Mouse (Mus musculus): ENCODE results near the gene Rnf144b.

The Rnf144b gene

DNA sequence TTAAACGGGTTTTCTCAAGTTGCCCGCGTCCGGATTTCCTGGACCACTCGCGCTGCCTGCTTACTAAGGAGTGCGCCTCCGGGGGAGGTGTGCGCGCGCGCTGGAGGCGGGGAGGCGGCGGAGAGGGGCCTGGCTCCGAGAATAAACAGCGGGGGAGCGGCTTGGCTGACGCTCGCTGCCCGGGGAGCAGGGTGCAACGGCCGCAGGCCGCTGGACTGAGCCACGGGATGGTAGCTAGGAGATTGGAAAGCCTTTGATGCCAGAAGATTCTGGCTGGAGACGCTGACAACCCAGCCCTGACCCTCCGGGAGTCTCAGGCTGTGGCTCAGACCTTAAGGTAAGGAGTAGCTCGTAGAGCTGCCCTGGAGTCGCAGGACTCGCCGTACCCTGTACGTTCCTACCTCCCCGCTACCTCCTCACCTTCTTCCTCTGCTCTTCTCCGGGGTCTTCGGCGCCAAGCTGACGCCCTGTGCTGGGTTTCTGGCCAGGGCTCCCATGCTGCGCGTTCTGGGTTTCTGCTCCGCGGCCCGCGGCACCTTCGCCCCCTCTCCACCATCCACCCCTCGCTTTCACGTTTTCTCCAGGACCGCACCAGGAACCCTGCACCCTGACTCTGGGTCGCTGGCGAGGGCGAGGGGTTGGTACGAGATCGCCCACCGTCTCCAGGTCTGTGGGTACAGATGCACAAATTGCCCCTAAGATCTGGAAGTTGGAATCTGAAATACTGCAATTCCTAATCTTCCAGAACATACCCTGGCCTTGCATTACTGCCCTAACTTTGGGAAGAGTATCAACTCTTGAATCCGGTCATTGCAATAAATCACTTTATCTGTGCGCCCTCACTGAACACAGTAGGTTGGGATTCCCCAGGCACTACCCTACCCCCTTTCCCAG lies at the start of gene Rnf144b:
Gene Rnf144b (plus strand): TSS at position 120 of the 894 bp plus-strand sequence.
- DNase-seq, result peak; percentile 75

DNA sequence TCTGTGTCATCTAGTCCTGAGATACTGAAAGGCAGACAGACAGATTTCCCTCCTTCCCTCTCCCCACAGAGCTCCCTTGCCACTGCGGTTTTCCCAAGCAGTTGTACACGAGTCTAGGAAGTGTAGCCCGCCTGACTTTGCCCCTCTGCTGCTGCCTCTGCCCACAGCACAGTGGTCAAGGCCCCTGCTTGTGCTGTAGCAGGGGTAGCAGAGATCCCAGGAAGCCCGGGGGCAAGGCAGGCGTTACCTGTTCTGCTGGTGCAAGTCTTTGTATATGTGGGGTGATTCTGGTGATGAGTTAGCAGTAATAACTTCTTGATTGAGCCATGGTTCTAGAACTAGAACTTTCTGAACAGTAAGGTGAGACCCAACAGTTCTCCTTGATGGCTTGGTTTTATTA lies 46.3 kb upstream of the Rnf144b start:
- DNase-seq, result no peak

DNA sequence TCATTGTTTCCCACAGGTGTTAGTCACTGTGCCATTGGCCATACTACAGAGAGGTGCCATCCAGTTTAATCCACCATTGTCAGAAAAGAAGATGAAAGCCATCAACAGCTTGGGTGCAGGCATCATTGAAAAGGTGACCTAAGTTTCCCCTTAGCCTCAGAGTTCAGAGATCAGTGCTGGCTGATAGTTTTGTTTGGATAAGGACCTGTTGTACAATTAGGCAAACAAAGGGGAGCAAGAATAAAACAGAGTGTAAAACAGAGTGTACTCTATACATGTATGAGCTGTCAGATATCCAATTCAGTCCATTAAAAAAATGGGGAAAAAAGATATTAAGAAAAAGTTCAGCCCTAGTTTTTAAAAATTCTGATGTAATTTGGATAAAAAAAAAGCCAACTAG lies 45.1 kb upstream of the Rnf144b start:
- DNase-seq, result no peak

DNA sequence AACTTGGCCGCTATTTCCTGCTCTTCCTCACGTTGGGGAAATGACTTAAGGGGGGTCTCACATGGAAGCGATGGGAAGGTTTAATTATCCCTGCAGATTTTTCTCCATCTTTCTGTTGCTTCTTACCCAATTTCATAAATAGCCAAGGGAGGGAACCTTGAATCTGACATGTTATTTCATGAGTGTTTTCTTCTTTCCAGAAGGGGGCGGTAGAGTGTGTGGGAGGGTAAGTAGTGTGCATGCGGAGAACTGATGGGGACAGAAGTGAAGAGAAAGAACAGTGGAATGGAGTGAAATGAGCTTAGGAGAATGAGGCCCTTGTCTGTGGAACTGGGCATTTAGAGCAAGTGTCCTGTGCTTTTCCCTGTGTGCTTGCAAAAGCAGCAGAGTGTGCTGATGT lies 43.7 kb upstream of the Rnf144b start:
- DNase-seq, result peak; percentile 40

DNA sequence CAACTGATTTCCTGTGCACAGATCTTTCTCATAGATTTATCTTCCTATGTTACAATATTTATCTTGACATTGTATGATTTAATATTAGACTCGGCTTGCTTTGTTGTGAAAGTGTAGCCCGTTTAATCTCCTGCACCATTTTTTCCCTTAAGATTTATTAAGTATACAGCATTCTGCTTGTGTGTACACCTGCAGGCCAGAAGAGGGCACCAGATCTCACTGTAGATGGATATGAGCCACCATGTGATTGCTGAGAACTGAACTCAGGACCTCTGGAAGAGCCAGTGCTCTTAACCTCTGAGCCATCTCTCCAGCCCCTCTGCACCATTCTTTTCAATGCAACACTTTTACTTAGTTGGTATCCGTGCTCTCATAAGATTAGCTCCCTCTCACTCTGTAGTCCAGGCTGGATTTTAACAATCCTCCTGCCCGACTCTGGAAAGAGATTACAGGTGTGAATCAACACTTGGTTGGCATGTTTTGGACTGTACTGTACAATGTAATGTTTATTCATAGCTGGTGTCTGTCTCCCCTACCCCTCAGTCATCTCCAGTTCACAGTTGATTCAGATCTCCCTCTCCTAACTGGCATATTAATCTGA lies 41.5 kb upstream of the Rnf144b start:
- DNase-seq, result no peak

DNA sequence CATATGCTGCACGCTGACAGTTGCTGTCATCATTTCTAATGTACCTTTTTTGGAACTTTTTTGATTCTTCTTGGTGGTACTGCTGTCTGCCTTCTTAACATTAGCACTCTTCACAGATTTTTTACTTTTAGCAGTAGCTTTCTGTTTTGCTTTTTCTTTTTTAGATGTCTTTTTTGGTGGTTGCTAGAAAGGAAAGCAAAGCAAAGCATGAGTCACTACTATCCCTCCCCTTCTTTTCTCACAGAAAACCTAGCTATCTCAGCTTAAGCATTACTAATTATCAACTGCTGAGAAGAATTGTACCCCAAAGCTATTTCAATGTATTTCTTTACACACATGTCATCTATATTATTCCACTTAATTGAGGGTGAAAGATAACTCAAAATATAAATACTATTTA lies 34.0 kb upstream of the Rnf144b start:
- no peak for DNase-seq

DNA sequence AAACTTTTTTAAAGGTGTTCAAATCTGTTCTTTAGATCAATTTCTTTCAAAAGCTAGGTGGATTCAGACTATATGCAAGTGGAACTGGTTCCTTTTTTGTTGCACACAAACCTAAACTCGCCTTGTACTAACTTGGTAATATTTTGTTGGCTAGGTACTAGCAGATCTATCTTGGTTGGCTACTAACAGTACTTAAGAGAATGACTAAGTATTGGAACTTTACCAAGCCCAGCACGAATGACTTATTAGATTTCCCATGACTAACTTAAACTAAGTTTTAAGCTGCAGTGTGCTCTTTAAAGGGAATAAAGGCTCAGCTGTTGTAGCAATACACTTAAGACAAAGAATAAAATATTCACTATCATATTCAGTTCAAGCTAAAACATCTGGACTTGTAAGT lies 33.2 kb upstream of the Rnf144b start:
- no peak for DNase-seq

DNA sequence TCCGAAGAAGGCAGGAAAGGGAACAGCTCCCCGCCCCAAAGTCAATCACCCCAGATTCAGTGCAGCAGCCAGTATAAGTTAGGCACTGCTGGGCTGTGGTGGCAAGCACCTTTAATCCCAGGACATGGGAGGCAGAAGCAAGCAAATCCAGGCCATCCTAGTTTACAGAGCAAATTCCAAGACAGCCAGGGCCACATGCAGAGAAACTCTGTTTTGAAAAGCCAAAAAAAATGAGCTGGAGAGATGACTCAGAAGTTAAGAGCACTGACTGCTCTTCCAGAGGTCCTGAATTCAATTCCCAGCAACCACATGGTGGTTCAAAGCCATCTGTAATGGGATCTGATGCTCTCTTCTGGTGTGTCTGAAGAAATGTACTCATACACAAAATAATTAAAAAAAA lies 28.7 kb upstream of the Rnf144b start:
- DNase-seq, result no peak

DNA sequence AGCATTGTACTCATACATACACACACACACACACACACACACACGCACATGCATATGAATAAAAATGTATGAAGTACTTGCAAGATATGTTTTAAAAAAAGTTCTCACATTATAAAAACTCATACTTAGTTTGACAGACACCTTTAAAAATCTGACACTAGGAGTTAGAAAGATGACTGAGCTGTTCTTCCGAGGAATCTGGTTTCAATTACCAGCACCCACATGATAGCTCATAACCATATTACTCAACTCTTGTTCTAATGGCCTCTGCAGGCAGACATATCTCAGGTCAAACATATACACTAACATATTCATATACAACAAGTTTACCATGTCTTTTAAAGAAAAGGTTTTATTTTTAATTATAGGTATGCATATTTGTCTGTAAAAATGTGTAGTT lies 25.9 kb upstream of the Rnf144b start:
- DNase-seq, result no peak

DNA sequence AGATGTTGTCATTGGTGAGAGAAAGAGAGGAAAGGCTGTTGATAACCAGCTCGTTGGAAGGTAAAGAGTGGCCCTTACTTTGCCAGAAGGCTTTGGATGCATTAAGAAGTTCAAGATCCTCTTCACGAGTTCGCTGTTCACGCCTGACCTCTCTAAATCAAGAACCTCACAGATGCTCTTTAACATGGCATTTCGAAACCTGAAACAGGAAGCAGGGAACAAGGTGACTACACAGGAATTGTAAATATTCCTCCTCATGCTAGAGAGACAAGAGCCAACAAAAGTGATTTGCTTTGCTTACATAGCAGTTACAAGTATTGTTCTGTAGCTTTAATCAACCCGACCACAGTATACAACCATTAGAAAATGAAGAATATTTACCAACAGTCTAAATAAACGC lies 23.2 kb upstream of the Rnf144b start:
- no peak for DNase-seq

DNA sequence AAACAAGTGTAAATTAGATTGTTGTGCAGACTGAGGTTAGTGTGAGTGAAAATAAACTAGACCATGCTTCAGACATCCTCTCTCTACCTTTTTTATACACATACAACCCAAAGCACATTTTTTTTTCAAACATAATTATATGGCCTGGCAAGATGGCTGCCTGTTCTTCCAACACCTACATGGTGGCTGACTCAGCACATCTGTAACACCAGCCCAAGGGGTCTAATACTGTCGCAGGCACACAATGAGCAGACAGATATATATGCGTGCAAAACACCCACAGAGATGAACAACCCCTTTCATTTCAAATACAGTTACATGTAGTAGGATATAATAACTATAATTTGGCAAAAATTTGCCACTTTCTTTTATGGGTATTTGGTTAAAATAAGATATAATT lies 21.9 kb upstream of the Rnf144b start:
- DNase-seq, result no peak

DNA sequence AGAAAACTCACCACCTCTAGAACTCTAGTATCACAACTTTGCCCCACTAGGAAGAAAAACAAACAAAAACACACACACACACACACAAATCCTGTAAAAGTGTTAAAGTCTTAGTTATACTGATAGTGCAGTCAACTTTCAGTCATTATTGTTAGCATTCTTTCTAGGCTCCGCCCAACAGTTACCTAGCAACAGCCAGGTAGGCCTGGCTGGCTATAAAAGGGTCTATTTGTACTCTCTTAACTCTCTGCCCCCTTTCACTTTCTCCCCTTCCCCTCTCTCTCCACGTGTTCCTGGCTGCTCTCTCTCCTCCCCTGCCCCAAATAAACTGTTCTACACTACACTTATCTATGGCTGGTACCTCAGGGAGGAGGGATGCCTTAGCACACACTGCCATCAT lies 18.3 kb upstream of the Rnf144b start:
- DNase-seq, result no peak

DNA sequence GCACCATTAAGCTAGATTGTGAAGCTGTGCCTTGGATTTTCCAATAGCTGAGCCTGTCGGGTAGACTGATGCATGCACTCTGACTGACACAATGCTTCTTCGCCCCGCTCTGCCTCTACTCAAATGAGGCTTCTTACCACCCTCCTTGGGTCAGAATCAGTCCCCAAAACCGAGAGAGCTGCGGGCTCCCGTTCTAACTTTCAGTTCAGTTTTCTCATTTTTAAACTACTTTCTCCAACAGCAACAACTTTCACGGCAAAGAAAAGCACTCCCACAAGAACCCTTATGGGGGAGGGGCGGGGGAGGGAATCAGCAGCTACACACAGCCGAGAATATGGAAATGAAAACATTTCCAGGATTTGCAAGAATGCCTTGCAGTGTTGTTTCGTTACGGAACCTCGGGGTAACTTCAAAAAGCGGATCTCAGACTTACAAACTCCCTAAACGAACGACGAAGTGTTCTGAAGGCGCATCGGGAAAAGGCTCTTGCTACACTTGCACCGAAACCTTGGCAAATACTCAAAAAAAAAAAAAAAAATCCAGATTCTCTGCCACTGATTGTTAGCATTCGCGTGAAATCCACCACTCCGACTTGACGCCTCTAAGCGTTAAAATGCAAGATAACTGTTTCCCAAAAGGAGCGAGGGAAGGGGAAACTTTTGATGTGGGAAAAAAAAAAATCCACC lies 17.5 kb upstream of the Rnf144b start:
- DNase-seq, result peak; percentile 49

DNA sequence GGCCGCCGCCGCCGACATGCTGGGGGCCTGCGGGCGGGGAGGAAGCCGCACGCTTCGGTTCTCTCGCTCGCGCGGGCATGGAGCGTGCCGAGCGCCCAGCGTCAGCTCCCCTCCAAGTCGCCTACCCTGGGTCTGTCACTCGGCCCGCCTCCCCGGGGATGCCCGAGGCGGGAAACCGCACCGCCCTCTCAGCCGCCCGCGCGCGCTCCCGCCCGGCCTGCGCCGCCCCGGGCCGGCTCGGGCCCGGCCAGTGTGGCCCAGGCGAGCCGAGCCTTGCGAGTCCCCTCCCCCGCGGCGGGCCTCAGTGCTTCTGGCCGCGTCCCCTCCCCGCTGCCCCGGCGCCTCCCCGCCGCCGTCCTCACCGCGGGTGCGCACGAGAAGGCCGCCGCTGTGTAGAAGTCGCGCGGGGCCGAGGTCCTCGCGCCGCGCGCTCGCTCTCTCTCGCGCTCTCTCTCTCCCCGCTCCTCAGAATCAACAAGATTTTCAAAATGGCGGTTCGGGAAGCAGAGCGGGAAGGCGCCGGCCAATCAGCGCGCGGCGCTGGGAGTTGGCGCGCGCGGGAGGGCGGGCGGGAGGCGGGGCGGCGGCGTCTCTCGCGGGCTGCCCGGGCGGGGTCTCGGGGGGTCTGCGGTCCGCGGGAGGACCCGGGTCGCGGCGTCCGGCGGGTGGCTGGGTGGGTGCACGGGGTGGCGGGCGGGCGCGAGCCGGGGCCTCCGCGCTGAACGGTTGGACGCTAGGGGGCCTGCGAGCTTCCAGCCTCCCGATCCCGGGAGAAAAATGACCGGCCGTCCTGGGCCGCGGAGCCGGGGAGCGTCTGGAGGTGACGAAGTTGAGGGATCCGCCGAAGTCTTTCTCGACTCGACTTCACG lies 16.5 kb upstream of the Rnf144b start, which contains the start of gene Dek:
Gene Dek (minus strand): TSS at position 491 of the 869 bp plus-strand sequence.
- DNase-seq, result peak; percentile 96

DNA sequence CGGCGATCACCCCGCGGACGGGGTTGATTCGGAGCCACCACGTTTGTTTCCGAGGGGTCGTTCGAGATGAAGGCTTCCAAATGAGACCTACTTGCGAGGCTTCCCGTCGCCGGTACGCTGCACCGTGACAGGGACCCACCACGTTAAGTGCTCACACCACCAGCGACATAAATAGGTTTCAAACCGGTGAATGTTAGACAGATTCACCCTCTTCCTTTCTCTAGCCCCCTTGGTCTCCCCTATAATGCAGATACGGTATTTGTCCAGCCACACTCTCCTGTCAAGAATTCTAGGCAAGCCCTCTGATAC lies 15.9 kb upstream of the Rnf144b start:
- DNase-seq, result no peak

DNA sequence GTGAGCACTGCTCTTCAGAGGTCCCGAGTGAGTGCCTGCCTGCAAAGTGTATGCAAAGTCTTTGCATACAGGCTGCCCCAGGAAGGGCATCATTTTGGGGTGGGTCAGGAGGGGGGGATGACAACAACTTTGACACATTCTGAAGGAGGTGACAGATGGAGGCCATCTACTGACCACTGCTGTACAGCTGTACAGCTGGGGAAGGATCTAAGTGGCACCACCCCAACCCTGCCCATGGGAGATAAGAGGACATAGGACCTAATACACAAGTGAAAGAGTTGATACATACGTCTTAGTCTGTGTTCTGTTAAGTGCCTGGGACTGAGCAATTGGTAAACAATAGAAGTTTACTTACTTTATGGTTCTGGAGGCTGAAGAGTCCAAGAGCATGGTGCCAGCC lies 13.2 kb upstream of the Rnf144b start:
- DNase-seq, result no peak

DNA sequence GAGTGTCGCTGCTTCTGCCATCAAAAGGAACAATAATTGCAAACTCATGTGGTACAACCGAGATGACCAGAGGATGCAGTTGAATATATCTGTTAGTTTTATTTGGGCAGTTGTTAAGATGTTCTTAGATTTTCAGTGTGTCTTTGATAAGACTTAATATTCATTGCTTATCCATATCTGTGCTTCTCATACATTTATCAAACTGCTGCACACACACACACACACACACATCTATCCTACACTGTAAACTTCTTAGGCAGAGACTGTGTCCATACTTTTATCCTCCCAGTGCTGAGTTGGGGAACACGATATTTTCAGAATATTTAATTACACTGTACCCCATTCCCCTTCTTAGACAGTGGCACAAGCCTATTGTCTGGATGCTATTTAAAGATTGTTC lies 11.3 kb upstream of the Rnf144b start:
- DNase-seq, result no peak

DNA sequence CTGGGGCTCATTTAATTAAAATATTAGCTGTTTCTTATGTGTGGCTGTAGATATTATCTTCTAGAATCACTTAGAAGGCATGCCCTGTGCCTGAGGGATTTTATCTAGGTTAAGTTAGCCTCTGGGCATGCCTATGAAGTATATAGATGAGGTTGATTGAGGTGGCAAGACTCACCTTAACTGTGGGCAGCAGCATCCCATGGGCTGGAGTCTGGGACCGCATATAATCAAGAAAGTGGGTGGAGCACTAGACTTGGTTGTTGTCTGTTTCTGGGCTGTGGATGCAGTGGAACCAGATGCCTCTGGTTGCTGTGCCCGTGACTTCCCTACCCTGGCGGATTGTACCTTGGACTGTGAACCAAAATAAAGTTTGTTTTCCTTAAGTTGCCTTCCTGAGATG lies 10.4 kb upstream of the Rnf144b start:
- DNase-seq, result no peak

DNA sequence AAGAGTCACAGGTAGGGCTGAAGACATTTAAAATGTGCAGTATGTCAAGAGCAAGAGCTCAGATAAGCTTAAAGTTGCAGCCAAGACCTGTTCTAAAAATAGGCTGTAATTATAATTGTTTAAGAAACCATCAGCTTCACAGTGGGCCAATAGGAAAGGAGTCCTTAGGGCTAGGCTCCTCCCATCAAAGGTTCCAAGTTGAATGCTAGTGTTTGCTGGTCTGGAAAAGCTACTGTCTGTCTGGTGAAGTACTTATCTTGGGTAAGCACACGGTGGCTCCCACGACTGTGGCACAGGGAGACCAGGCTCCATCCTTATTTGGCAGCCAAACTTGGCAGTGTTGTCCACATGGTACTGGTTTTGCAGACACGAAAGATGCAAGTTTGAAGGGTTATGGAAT lies 9.5 kb upstream of the Rnf144b start:
- no peak for DNase-seq

DNA sequence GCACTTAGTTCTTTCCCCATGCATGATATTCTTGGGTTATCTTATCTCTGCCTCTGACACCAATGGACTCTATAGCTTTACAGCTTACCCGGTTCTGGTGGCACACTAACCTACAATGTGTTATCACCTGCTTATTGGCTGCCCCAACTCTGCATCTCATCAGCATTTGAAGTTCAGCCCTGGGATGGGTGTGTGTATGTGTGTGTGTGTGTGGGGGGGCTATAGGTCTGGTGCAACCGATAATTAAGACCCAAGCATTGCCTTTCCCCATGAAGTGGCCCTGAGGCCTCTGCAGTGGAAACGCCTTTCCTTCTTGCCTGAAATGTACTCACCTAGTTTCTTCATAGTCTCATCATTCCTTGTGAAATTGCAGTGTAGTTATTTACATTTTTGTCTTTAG lies 6.5 kb upstream of the Rnf144b start:
- DNase-seq, result no peak

DNA sequence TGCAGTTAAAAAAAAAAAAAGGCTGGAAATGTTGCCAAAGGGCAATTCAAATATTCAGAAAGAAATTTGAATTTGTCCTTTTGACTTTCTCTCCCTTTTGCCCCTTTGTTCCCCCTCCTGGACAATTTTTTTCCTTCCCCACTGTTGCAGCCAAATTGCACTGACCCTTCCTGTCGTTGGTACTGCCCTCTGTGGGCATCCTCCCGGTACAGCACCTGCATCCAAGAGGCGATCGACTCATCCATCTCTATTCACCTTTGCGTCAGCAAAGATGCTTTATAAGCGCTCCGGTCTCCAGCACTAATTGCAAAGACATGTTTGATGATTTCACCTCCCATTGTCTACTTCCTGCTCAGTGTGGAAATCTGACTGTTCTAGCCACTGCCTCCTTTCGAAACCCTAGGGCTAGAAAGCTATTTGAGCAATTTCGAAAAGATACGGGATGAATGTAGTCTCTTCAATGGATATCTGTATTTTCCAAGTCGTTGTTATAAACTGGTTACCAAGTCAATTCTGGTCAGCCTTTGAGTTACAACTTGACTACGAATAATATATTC lies 1.0 kb upstream of the Rnf144b start:
- DNase-seq, result peak; percentile 60

DNA sequence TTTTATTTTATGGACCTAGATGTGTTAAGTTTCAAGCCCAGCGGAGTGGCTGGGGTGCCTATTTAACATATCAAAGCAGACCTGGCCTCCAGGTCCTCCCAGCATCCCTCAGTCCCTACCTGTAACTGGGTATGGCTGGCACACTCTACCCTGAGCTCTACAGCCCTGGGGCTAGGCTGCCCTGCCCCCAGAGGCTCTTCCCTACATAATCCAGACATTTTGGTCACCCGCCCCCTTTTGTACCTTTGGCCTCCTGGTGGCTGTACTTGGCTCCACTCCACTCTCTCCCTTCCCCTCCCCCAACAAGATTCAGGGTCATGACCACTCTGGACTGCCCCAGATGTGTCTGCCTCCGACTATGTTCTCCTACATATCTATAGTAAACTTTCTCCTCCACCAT lies 2.0 kb downstream of the Rnf144b start:
- peak; percentile 60 for DNase-seq

DNA sequence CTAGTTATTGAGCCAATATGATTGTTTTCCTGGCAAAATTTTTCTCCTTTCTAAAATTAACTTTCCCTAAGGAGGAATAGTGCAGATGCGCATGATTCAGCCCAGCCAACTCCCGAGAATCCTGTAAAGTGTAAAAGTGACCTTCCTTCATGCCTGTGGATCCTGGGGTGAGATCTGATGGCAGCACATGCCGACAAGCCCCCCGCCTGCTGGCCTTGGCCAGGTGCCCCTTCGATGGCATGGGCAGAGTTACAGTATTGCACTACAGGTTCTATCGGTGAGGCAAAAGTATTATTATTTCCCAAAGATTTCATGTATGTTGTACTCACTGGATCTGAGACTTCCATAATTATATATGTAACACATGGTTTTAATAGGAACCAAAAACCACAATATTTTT lies 2.5 kb downstream of the Rnf144b start:
- no peak for DNase-seq

Measured in retina, postnatal 1 day (tissue).